Mouse (Mus musculus) lung, adult 2 months (tissue): ENCODE measurements around the gene Nmrk1.

ENCODE experiments used
- CTCF ChIP-seq: fragments of 200-500 bp; IDR thresholded peaks from 2 replicates; pipeline ENCODE4 v1.5.1; 2011; ENCODE audit warnings: mild to moderate bottlenecking, low read length, control low read depth; ENCODE audit not compliant: insufficient read depth
- POLR2A ChIP-seq: fragments of 200-500 bp; IDR thresholded peaks from 2 replicates; pipeline ENCODE4 v1.6.1; 2011; ENCODE audit warnings: low read depth, mild to moderate bottlenecking, control low read depth, low read length, borderline replicate concordance; ENCODE audit errors: extremely low read depth

DNA sequence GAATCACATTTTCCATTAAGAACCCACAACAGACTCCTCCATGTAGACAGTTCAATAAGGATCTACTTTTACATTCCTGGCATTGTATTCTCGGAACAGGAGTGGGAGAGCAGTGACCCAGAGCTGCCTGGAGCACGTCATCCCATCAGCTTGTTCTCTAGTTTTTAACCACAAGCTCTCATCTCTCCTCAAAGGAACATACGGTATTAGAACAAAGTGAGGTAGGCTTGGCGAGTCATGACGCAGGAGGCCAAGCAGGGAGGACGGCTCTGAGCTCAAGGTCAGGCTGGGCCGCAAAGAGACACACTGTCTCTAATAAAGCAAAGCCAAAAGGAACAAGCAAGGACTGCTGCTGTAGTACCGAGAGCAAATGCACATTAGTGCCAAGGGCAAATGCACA lies 32.7 kb upstream of the Nmrk1 start:
- no peak for TF ChIP-seq CTCF
- TF ChIP-seq POLR2A: no peak
